Mouse (Mus musculus): ENCODE results near the gene Ptn. TPM values are rescaled to one million over a fixed set of nuclear protein-coding genes. Genes with fewer than 3 reads are reported as not detected.

Gene Ptn
- polyA plus RNA-seq, 1 experiment from 2014 or later, result 858 TPM

- 66% methylated on average over 11 of the region's 11 CpGs for WGBS
- no peak overlapping the region for H3K4me3 ChIP-seq (ENCODE audit: low read depth, low read length)
- DNase-seq (ENCODE audit: low spot score) (peak; percentile 68), ATAC-seq (ENCODE audit: low read depth) (0 out of 2 replicates have a peak, but pooled peaks have one; percentile 22)
- H3K27ac ChIP-seq (replicated peaks; ENCODE audit: low read depth, low read length), result no peak overlapping the region; the same call in 1 of the 2 replicates
- H3K36me3 ChIP-seq (ENCODE audit: control insufficient read depth, insufficient read depth, low read length), result no peaks in the 10 kb centered on the region
- 0 out of 2 replicates have a peak, but pooled peaks cover 2% of the 10 kb centered on the region for H3K4me1 ChIP-seq (ENCODE audit: control insufficient read depth, insufficient read depth, low read length)
- H3K4me2 ChIP-seq (ENCODE audit: low read depth, low read length), result no peak overlapping the region
- H3K9ac ChIP-seq (ENCODE audit: low read depth, low read length), result no peak overlapping the region
- no peaks in the 10 kb centered on the region for H3K9me3 ChIP-seq (ENCODE audit: control insufficient read depth, low read length)
- H3K27me3 ChIP-seq (replicated peaks; ENCODE audit: control insufficient read depth, insufficient read depth, low read length), result no peaks in the 10 kb centered on the region
These were observed 137.4 kb downstream of the Ptn start for GRCm38 (mm10) chr6:36672399-36673221.

GRCm38 (mm10) chr6:36671274-36671673 is 138.7 kb downstream of the Ptn start:
- 0 out of 2 replicates have a peak, but pooled peaks cover 2% of the 10 kb centered on the region for H3K4me1 ChIP-seq (ENCODE audit: control insufficient read depth, insufficient read depth, low read length)
- H3K9me3 ChIP-seq (ENCODE audit: control insufficient read depth, low read length), result no peaks in the 10 kb centered on the region
- H3K27me3 ChIP-seq (replicated peaks; ENCODE audit: control insufficient read depth, insufficient read depth, low read length), result no peaks in the 10 kb centered on the region
- no peak for DNase-seq (ENCODE audit: low spot score)
- H3K36me3 ChIP-seq (ENCODE audit: control insufficient read depth, insufficient read depth, low read length), result no peaks in the 10 kb centered on the region
- no peak overlapping the region for H3K9ac ChIP-seq (ENCODE audit: low read depth, low read length)
- H3K27ac ChIP-seq (replicated peaks; ENCODE audit: low read depth, low read length), result no peak overlapping the region
- H3K4me3 ChIP-seq (ENCODE audit: low read depth, low read length), result no peak overlapping the region
- no peak overlapping the region for H3K4me2 ChIP-seq (ENCODE audit: low read depth, low read length)
- ATAC-seq (ENCODE audit: low read depth), result no peak
- 82% methylated on average over 3 of the region's 3 CpGs for WGBS

Small RNAs within 50 kb of the gene (microRNA-seq; reads per million reads assigned to microRNA genes)
- gene Gm25111 (ENCODE audit: borderline number of aligned reads), result not detected
